Mouse (Mus musculus): ENCODE data around the gene Kif17. TPM values are rescaled to one million over a fixed set of nuclear protein-coding genes. Genes with fewer than 3 reads are reported as not detected.

Kif17 gene
- polyA plus RNA-seq, 1 experiment = 0.51 TPM

- TF ChIP-seq CTCF (IDR thresholded peaks at IDR 0.05; ENCODE audit: borderline replicate concordance, insufficient read depth, low read length) = no peak
- TF ChIP-seq POLR2A (IDR thresholded peaks at IDR 0.05; ENCODE audit: low read depth, low read length) = peak; percentile 31; the same call in 1 of the 2 replicates
- H3K4me3 ChIP-seq (ENCODE audit: insufficient read depth, low read length) = peak overlapping the region; percentile 95
- peaks cover 5% of the 10 kb centered on the region; the same call in 1 of the 2 replicates for H3K4me1 ChIP-seq (ENCODE audit: control insufficient read depth, insufficient read depth, low read length)
- H3K27ac ChIP-seq (ENCODE audit: insufficient read depth, low read length) = no peak overlapping the region
Measured at GRCm38 (mm10) chr4:138217951-138218685, 32.1 kb upstream of the Kif17 start.

GRCm38 (mm10) chr4:138219331-138219730 is 30.9 kb upstream of the Kif17 start:
- H3K27ac ChIP-seq (ENCODE audit: insufficient read depth, low read length) = no peak overlapping the region
- no peak for TF ChIP-seq POLR2A (IDR thresholded peaks at IDR 0.05; ENCODE audit: low read depth, low read length)
- TF ChIP-seq CTCF (IDR thresholded peaks at IDR 0.05; ENCODE audit: borderline replicate concordance, insufficient read depth, low read length) = no peak
- peaks cover 5% of the 10 kb centered on the region; the same call in 1 of the 2 replicates for H3K4me1 ChIP-seq (ENCODE audit: control insufficient read depth, insufficient read depth, low read length)
- no peak overlapping the region for H3K4me3 ChIP-seq (ENCODE audit: insufficient read depth, low read length)

- Histone ChIP-seq H3K4me3 (ENCODE audit: insufficient read depth, low read length) (no peak overlapping the region), H3K27ac (ENCODE audit: insufficient read depth, low read length) (no peak overlapping the region), H3K4me1 (ENCODE audit: control insufficient read depth, insufficient read depth, low read length) (peaks cover 1% of the 10 kb centered on the region; the same call in 1 of the 2 replicates)
- TF ChIP-seq CTCF (IDR thresholded peaks at IDR 0.05; ENCODE audit: borderline replicate concordance, insufficient read depth, low read length) (no peak), POLR2A (IDR thresholded peaks at IDR 0.05; ENCODE audit: low read depth, low read length) (no peak)
Measured at GRCm38 (mm10) chr4:138220761-138221160, 29.5 kb upstream of the Kif17 start.

GRCm38 (mm10) chr4:138221406-138221805 is 28.8 kb upstream of the Kif17 start:
- no peak for TF ChIP-seq POLR2A (IDR thresholded peaks at IDR 0.05; ENCODE audit: low read depth, low read length)
- TF ChIP-seq CTCF (IDR thresholded peaks at IDR 0.05; ENCODE audit: borderline replicate concordance, insufficient read depth, low read length) = no peak
- no peaks in the 10 kb centered on the region; the same call in 1 of the 2 replicates for H3K4me1 ChIP-seq (ENCODE audit: control insufficient read depth, insufficient read depth, low read length)
- H3K27ac ChIP-seq (ENCODE audit: insufficient read depth, low read length) = no peak overlapping the region
- H3K4me3 ChIP-seq (ENCODE audit: insufficient read depth, low read length) = no peak overlapping the region

GRCm38 (mm10) chr4:138222396-138222795 is 27.8 kb upstream of the Kif17 start:
- Histone ChIP-seq H3K27ac (ENCODE audit: insufficient read depth, low read length) (no peak overlapping the region), H3K4me3 (ENCODE audit: insufficient read depth, low read length) (no peak overlapping the region), H3K4me1 (ENCODE audit: control insufficient read depth, insufficient read depth, low read length) (no peaks in the 10 kb centered on the region; the same call in 1 of the 2 replicates)
- TF ChIP-seq CTCF (IDR thresholded peaks at IDR 0.05; ENCODE audit: borderline replicate concordance, insufficient read depth, low read length) (no peak), POLR2A (IDR thresholded peaks at IDR 0.05; ENCODE audit: low read depth, low read length) (no peak)

- H3K27ac ChIP-seq (ENCODE audit: insufficient read depth, low read length) = no peak overlapping the region
- H3K4me3 ChIP-seq (ENCODE audit: insufficient read depth, low read length) = no peak overlapping the region
- no peak for TF ChIP-seq CTCF (IDR thresholded peaks at IDR 0.05; ENCODE audit: borderline replicate concordance, insufficient read depth, low read length)
- no peak for TF ChIP-seq POLR2A (IDR thresholded peaks at IDR 0.05; ENCODE audit: low read depth, low read length)
- no peaks in the 10 kb centered on the region; the same call in 1 of the 2 replicates for H3K4me1 ChIP-seq (ENCODE audit: control insufficient read depth, insufficient read depth, low read length)
Measured at GRCm38 (mm10) chr4:138223623-138224022, 26.6 kb upstream of the Kif17 start.

GRCm38 (mm10) chr4:138246756-138247665 is 3.2 kb upstream of the Kif17 start:
- H3K4me1 ChIP-seq (ENCODE audit: control insufficient read depth, insufficient read depth, low read length) = peaks cover 11% of the 10 kb centered on the region
- TF ChIP-seq CTCF (IDR thresholded peaks at IDR 0.05; ENCODE audit: borderline replicate concordance, insufficient read depth, low read length) (no peak), POLR2A (IDR thresholded peaks at IDR 0.05; ENCODE audit: low read depth, low read length) (no peak)
- no peak overlapping the region for H3K4me3 ChIP-seq (ENCODE audit: insufficient read depth, low read length)
- no peak overlapping the region for H3K27ac ChIP-seq (ENCODE audit: insufficient read depth, low read length)

- TF ChIP-seq CTCF (IDR thresholded peaks at IDR 0.05; ENCODE audit: borderline replicate concordance, insufficient read depth, low read length) = no peak
- TF ChIP-seq POLR2A (IDR thresholded peaks at IDR 0.05; ENCODE audit: low read depth, low read length) = no peak
Measured at GRCm38 (mm10) chr4:138251819-138252218, 1.6 kb downstream of the Kif17 start.

GRCm38 (mm10) chr4:138252231-138252630 is 2.0 kb downstream of the Kif17 start:
- no peak overlapping the region for H3K4me3 ChIP-seq (ENCODE audit: insufficient read depth, low read length)
- no peak for TF ChIP-seq POLR2A (IDR thresholded peaks at IDR 0.05; ENCODE audit: low read depth, low read length)
- H3K27ac ChIP-seq (ENCODE audit: insufficient read depth, low read length) = no peak overlapping the region
- H3K4me1 ChIP-seq (ENCODE audit: control insufficient read depth, insufficient read depth, low read length) = peaks cover 12% of the 10 kb centered on the region

More at GRCm38 (mm10) chr4:138251819-138252218, 1.6 kb downstream of the Kif17 start:
- H3K27ac ChIP-seq (ENCODE audit: insufficient read depth, low read length) = no peak overlapping the region
- no peak overlapping the region for H3K4me3 ChIP-seq (ENCODE audit: insufficient read depth, low read length)
- H3K4me1 ChIP-seq (ENCODE audit: control insufficient read depth, insufficient read depth, low read length) = peaks cover 15% of the 10 kb centered on the region

Data from embryonic fibroblast, embryonic 13.5 days (primary cell).